Mouse (Mus musculus): ENCODE results near the gene Ror2. TPM values are rescaled to one million over a fixed set of nuclear protein-coding genes. Genes with fewer than 3 reads are reported as not detected.

Gene Ror2
- polyA plus RNA-seq, 1 experiment from 2014 or later = 6.9 TPM

DNA sequence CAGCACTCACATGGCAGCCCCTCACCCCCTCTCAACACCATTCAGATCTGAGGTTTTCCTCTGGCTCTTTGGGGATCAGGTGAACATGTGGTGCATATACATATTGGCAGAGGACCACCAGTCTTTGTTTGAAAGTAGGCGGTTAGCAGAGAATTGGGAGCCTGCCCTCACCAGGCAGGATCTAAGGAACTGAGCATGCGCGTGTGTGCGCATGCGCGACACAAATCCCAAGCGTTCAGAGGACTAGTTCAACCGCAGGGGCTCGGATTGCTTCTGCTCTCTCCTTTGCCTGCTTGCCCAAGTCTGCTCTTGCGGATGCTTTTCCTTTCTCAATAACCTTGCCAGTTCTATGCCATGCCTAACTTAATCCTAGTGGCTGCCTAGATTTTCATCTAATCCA lies 66.0 kb downstream of the Ror2 start:
- H3K27ac ChIP-seq (replicated peaks) = no peak overlapping the region
- H3K4me1 ChIP-seq (replicated peaks; ENCODE audit: control insufficient read depth, insufficient read depth) = no peaks in the 10 kb centered on the region
- H3K9ac ChIP-seq (ENCODE audit: low read length) = no peak overlapping the region
- TF ChIP-seq EP300 (optimal IDR thresholded peaks at IDR 0.05) (no peak), CTCF (IDR thresholded peaks at IDR 0.05; ENCODE audit: low read depth) (no peak)
- no peaks in the 10 kb centered on the region for H3K27me3 ChIP-seq (ENCODE audit: control insufficient read depth, insufficient read depth, low read length)
- DNase-seq (ENCODE audit: low spot score) (no peak), ATAC-seq (ENCODE audit: low FRiP score, low TSS enrichment) (no peak)
- H3K4me2 ChIP-seq (replicated peaks; ENCODE audit: low read depth) = no peak overlapping the region
- H3K36me3 ChIP-seq (ENCODE audit: control insufficient read depth, insufficient read depth, low read length) = no peaks in the 10 kb centered on the region
- no peak overlapping the region for H3K4me3 ChIP-seq (ENCODE audit: low read depth, low read length)
- no peaks in the 10 kb centered on the region for H3K9me3 ChIP-seq (ENCODE audit: control insufficient read depth, low read length)
- 93% methylated on average over 10 of the region's 10 CpGs for WGBS

DNA sequence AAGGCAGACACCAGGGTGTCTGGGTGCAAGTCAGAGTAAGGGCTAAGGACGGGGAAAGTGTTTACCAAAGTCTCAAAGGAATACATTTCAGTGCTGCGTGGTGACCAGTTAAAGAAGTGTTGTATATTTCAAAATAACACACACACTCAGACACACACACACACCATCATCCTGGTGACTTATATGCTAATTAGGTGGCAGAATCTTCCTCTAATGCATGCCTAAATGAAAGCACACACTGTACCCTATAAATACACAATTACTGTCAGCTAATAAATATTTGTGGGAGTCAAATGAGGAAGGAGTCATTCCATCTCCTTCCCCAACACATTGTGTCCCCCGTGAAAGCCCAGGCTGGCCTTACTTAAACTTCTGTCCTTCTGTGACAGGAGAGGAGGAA lies 66.5 kb downstream of the Ror2 start:
- no peaks in the 10 kb centered on the region for H3K36me3 ChIP-seq (ENCODE audit: control insufficient read depth, insufficient read depth, low read length)
- TF ChIP-seq EP300 (optimal IDR thresholded peaks at IDR 0.05) (no peak), CTCF (IDR thresholded peaks at IDR 0.05; ENCODE audit: low read depth) (no peak)
- no peak overlapping the region for H3K4me3 ChIP-seq (ENCODE audit: low read depth, low read length)
- no peak overlapping the region for H3K9ac ChIP-seq (ENCODE audit: low read length)
- ATAC-seq (ENCODE audit: low FRiP score, low TSS enrichment) = no peak
- no peak overlapping the region for H3K27ac ChIP-seq (replicated peaks)
- H3K4me1 ChIP-seq (replicated peaks; ENCODE audit: control insufficient read depth, insufficient read depth) = no peaks in the 10 kb centered on the region
- no peaks in the 10 kb centered on the region for H3K9me3 ChIP-seq (ENCODE audit: control insufficient read depth, low read length)
- WGBS = 59% methylated on average over 3 of the region's 3 CpGs
- no peak for DNase-seq (ENCODE audit: low spot score)
- H3K4me2 ChIP-seq (replicated peaks; ENCODE audit: low read depth) = no peak overlapping the region
- no peaks in the 10 kb centered on the region for H3K27me3 ChIP-seq (ENCODE audit: control insufficient read depth, insufficient read depth, low read length)

DNA sequence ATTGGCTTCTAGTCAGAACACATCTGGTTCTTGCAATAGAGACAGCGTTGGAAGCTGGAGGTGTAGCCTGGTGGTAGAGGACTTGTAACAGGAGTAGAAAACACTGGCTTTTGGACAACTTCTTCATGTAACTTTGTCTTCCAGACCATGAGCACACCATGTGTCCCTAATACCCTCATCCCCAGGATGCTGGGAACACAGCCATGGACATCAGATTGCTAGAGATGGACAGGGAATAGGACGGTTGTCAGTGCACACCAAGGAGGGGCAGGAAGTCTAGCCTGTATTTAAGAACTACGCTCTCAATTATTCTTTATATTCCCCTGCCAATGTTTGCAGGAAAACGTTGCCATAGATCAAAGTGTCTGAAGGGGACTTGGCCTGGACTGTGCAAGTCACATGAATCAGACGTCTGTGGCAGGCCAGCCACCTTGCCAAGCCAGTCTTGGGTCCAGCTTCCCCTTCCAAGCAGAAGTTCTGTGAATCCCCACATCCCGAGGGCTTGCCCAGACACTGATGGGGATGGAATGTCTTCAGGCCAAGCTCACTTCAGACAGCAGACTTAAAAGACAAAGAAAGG lies 68.4 kb downstream of the Ror2 start:
- Histone ChIP-seq H3K9ac (ENCODE audit: low read length) (no peak overlapping the region), H3K36me3 (ENCODE audit: control insufficient read depth, insufficient read depth, low read length) (no peaks in the 10 kb centered on the region), H3K27me3 (ENCODE audit: control insufficient read depth, insufficient read depth, low read length) (no peaks in the 10 kb centered on the region), H3K27ac (replicated peaks) (no peak overlapping the region), H3K4me2 (replicated peaks; ENCODE audit: low read depth) (no peak overlapping the region), H3K9me3 (ENCODE audit: control insufficient read depth, low read length) (no peaks in the 10 kb centered on the region), H3K4me3 (ENCODE audit: low read depth, low read length) (no peak overlapping the region), H3K4me1 (replicated peaks; ENCODE audit: control insufficient read depth, insufficient read depth) (no peaks in the 10 kb centered on the region)
- ATAC-seq (ENCODE audit: low FRiP score, low TSS enrichment) = peak; percentile 58; the same call in 1 of the 2 replicates
- WGBS = 24% methylated on average over 6 of the region's 6 CpGs
- DNase-seq (ENCODE audit: low spot score) = no peak
- TF ChIP-seq EP300 (optimal IDR thresholded peaks at IDR 0.05) = no peak

DNA sequence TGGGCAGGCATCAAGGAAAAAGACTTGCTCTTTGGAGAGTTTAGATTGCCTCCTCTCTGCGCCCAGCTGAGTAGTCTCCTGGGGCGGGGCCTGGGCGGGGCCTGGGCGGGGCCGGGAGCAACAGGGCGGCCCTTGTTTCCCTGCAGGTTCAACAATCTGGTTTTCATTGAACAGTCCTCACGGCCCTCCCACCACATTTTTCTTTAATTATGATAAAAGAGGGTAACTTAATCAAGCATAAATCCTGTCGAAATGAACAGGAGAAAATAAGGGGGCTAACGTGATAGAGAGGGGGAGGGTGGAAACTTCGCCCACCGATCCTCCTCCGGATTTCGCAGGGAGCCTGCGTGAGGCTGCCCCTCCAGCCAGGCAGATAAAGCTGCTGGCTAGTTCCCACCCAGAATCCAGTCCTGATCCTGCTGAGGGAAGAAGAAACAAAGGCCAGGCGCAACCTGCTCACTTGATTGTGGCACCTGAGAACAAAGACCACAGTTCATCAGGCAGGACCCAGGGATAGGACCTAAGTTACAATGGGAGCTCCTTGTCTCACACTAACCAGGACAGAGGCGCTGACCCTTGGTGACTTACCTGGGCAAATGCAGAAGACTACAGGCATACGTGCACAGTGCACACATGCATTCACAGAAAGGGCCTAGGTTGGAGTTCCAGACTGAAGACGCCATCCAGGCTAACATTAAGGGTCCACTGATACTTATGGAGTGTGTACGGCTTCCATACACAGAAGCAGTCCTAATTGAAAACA lies 73.8 kb downstream of the Ror2 start:
- 28% methylated on average over 19 of the region's 19 CpGs for WGBS
- H3K4me3 ChIP-seq (ENCODE audit: low read depth, low read length) = no peak overlapping the region
- no peak overlapping the region for H3K9ac ChIP-seq (ENCODE audit: low read length)
- H3K27ac ChIP-seq (replicated peaks) = no peak overlapping the region
- no peaks in the 10 kb centered on the region for H3K9me3 ChIP-seq (ENCODE audit: control insufficient read depth, low read length)
- peak; percentile 85 for ATAC-seq (ENCODE audit: low FRiP score, low TSS enrichment)
- no peaks in the 10 kb centered on the region for H3K36me3 ChIP-seq (ENCODE audit: control insufficient read depth, insufficient read depth, low read length)
- peak; percentile 92 for DNase-seq (ENCODE audit: low spot score)
- H3K4me1 ChIP-seq (replicated peaks; ENCODE audit: control insufficient read depth, insufficient read depth) = no peaks in the 10 kb centered on the region
- H3K4me2 ChIP-seq (replicated peaks; ENCODE audit: low read depth) = peak overlapping the region; percentile 40
- no peaks in the 10 kb centered on the region for H3K27me3 ChIP-seq (ENCODE audit: control insufficient read depth, insufficient read depth, low read length)
- TF ChIP-seq CTCF (IDR thresholded peaks at IDR 0.05; ENCODE audit: low read depth) = peak; percentile 36
- no peak for TF ChIP-seq EP300 (optimal IDR thresholded peaks at IDR 0.05)

DNA sequence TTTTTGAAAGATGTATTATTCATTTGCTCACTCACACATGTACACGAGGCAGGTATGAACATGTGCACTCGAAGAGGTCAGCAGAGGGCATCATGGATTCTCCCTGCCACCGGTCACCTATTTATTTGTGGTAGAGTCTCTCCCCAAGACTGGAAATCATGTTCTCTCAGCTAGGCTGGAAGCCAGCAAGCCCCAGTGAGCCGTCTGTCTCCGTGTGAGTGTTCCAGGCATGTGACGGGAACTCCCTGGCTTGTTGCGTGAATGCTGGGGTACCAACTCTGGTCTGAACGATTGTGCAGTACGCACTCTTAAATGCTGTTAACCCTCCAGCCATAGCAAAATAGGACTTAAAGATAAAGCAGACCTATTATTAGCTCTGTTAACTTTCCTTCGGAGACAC lies 77.4 kb downstream of the Ror2 start:
- no peak overlapping the region for H3K4me3 ChIP-seq (ENCODE audit: low read depth, low read length)
- H3K27me3 ChIP-seq (ENCODE audit: control insufficient read depth, insufficient read depth, low read length) = no peaks in the 10 kb centered on the region
- no peaks in the 10 kb centered on the region for H3K36me3 ChIP-seq (ENCODE audit: control insufficient read depth, insufficient read depth, low read length)
- H3K9me3 ChIP-seq (ENCODE audit: control insufficient read depth, low read length) = no peaks in the 10 kb centered on the region
- TF ChIP-seq EP300 (optimal IDR thresholded peaks at IDR 0.05) (no peak), CTCF (IDR thresholded peaks at IDR 0.05; ENCODE audit: low read depth) (no peak)
- no peak for DNase-seq (ENCODE audit: low spot score)
- H3K4me2 ChIP-seq (replicated peaks; ENCODE audit: low read depth) = no peak overlapping the region
- H3K4me1 ChIP-seq (replicated peaks; ENCODE audit: control insufficient read depth, insufficient read depth) = no peaks in the 10 kb centered on the region; the same call in 1 of the 2 replicates
- no peak overlapping the region for H3K27ac ChIP-seq (replicated peaks)
- no peak for ATAC-seq (ENCODE audit: low FRiP score, low TSS enrichment)
- H3K9ac ChIP-seq (ENCODE audit: low read length) = no peak overlapping the region
- 71% methylated on average over 10 of the region's 10 CpGs for WGBS
